ENCODE assay signal across 8 mouse cellular contexts in the genomic region with DNA sequence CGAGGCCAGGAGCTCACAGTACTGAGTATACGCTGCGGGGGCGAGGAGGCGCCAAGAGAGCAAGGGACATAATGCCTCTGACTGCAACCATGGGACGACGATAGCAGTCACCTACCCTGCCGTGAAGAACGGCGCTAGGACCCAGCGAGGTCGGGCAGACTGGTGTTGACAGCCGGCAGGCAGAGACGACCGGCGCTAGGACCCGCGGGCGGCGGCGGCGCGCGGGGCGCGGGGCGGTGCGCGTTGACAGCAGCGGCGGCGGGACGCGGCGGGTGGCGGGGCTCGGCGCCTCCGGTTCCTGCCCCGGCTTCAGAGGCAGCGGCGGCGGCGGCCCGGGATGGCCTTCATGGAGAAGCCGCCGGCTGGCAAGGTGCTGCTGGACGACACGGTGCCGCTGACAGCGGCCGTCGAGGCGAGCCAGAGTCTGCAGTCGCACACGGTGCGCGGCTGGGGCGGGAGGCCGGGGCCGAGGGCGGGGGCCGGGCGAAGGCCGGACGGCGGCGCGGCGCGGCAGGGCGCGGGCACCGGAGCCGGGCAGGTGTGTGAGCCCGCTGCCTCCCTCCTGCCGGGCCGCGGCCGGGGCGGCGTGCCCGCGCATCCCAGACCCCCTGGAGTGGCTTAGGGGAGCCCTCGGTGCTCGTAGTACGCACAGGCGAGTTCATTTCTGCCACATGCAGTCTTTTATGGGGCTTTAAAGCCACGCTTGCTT. TPM values are rescaled to one million over a fixed set of nuclear protein-coding genes. Genes with fewer than 3 reads are reported as not detected.
DNase-seq lines count a peak whose midpoint lies in the region; ATAC-seq and TF ChIP-seq lines count a peak whose summit lies in the region.

A gene (plus strand): TSS at position 234 of the 709 bp plus-strand sequence.

- DNase-seq in ES-CJ7 (ENCODE audit: low read depth, low spot score): peak; percentile 65
- DNase-seq in cerebellum, adult 11 months: peak; percentile 90
- peak; percentile 94 to 96 for DNase-seq in heart, postnatal 36 days
- peak; percentile 92 to 95 for DNase-seq in layer of hippocampus, adult 2 months (ENCODE audit: low spot score in 2 of 2)
- peak; percentile 94 for DNase-seq in lung, embryonic 14.5 days
- peak; percentile 96 for DNase-seq in thymus, adult 2 months

- TF ChIP-seq CTCF in layer of hippocampus, adult 2 months (conservative IDR thresholded peaks at IDR 0.05): no peak
- TF ChIP-seq CTCF in lung, embryonic 14.5 days (IDR thresholded peaks at IDR 0.05; ENCODE audit: low read depth): no peak
- TF ChIP-seq CTCF in olfactory bulb, adult 2 months (IDR thresholded peaks at IDR 0.05; ENCODE audit: insufficient read depth, low read depth, low read length): no peak
- TF ChIP-seq CTCF in thymus, adult 2 months (IDR thresholded peaks at IDR 0.05; ENCODE audit: borderline replicate concordance, control insufficient read depth, extremely low read depth, insufficient read depth, low read length, poor library complexity): peak; percentile 50; the same call in 1 of the 2 replicates

- intact Hi-C loops in heart, postnatal 36 days (cut with DNase I): loop anchor here (2.0 to 5.0 kb wide), 3 partner anchors 17 to 75 kb away; a partner anchor contains a TSS

- no peaks in the 10 kb centered on the region for H3K9me3 ChIP-seq in forebrain, embryonic 16.5 days (ENCODE audit: control insufficient read depth, low read length)
- no peaks in the 10 kb centered on the region for H3K9me3 ChIP-seq in lung, embryonic 14.5 days (ENCODE audit: low read depth, low read length)

- peak within 1 kb of the TSS; percentile 42; the same call in 1 of the 2 replicates for H3K27ac ChIP-seq in forebrain, embryonic 16.5 days (ENCODE audit: low read length)
- peak within 1 kb of the TSS; percentile 88 for H3K27ac ChIP-seq in layer of hippocampus, adult 2 months
- no peak within 1 kb of the TSS; the same call in 1 of the 2 replicates for H3K27ac ChIP-seq in lung, embryonic 14.5 days (ENCODE audit: low read depth)
- peak within 1 kb of the TSS; percentile 54 for H3K27ac ChIP-seq in olfactory bulb, adult 2 months (ENCODE audit: insufficient read depth, low read depth, low read length)
- H3K27ac ChIP-seq in thymus, adult 2 months (ENCODE audit: control insufficient read depth, insufficient read depth, low read length): no peak within 1 kb of the TSS

- peak; percentile 96 for ATAC-seq in forebrain, embryonic 16.5 days
- peak; percentile 88 for ATAC-seq in lung, embryonic 14.5 days (ENCODE audit: insufficient read depth)

- H3K27me3 ChIP-seq in forebrain, embryonic 16.5 days (replicated peaks; ENCODE audit: control insufficient read depth, insufficient read depth, low read length): no peaks in the 10 kb centered on the region
- no peaks in the 10 kb centered on the region for H3K27me3 ChIP-seq in lung, embryonic 14.5 days (ENCODE audit: insufficient read depth, low read length)
- no peaks in the 10 kb centered on the region for H3K27me3 ChIP-seq in thymus, adult 2 months (ENCODE audit: control insufficient read depth, insufficient read depth, low read length)

- peak within 1 kb of the TSS; percentile 69 for H3K4me3 ChIP-seq in forebrain, embryonic 16.5 days (replicated peaks; ENCODE audit: low read length)
- H3K4me3 ChIP-seq in layer of hippocampus, adult 2 months: peak within 1 kb of the TSS; percentile 70
- peak within 1 kb of the TSS; percentile 87 for H3K4me3 ChIP-seq in lung, embryonic 14.5 days (ENCODE audit: low read depth, low read length)
- peak within 1 kb of the TSS; percentile 98 for H3K4me3 ChIP-seq in olfactory bulb, adult 2 months (ENCODE audit: insufficient read depth, low read depth, low read length)
- peak within 1 kb of the TSS; percentile 71 for H3K4me3 ChIP-seq in thymus, adult 2 months (ENCODE audit: control insufficient read depth, insufficient read depth, low read length)

- TF ChIP-seq POLR2A in olfactory bulb, adult 2 months (IDR thresholded peaks at IDR 0.05; ENCODE audit: insufficient read depth, low read depth, low read length): peak; percentile 29; the same call in 1 of the 2 replicates
- no peak for TF ChIP-seq POLR2A in thymus, adult 2 months (IDR thresholded peaks at IDR 0.05; ENCODE audit: control insufficient read depth, extremely low read depth, insufficient read depth, low read length, poor library complexity)

- H3K36me3 ChIP-seq in forebrain, embryonic 16.5 days (ENCODE audit: control insufficient read depth, insufficient read depth): no peaks in the 10 kb centered on the region
- 0 out of 2 replicates have a peak, but pooled peaks cover 3% of the 10 kb centered on the region for H3K36me3 ChIP-seq in lung, embryonic 14.5 days (ENCODE audit: insufficient read depth)
- H3K36me3 ChIP-seq in thymus, adult 2 months (ENCODE audit: control insufficient read depth, insufficient read depth, low read length): no peaks in the 10 kb centered on the region

- WGBS in forebrain, embryonic 16.5 days: under 1% methylated on average over 60 of the region's 89 CpGs
- under 1% methylated on average over 82 of the region's 89 CpGs for WGBS in lung, embryonic 14.5 days
- WGBS in olfactory bulb, adult 2 months: 3% methylated on average over 89 of the region's 89 CpGs
- under 1% methylated on average over 89 of the region's 89 CpGs for WGBS in thymus, adult 2 months

- H3K4me2 ChIP-seq in forebrain, embryonic 16.5 days (ENCODE audit: low read length): peak within 1 kb of the TSS; percentile 48
- H3K4me2 ChIP-seq in lung, embryonic 14.5 days: peak within 1 kb of the TSS; percentile 74

- peaks cover 23% of the 10 kb centered on the region for H3K4me1 ChIP-seq in forebrain, embryonic 16.5 days (replicated peaks; ENCODE audit: control insufficient read depth, insufficient read depth, low read length)
- H3K4me1 ChIP-seq in lung, embryonic 14.5 days (ENCODE audit: insufficient read depth): peaks cover 9% of the 10 kb centered on the region
- H3K4me1 ChIP-seq in olfactory bulb, adult 2 months (ENCODE audit: control insufficient read depth, insufficient read depth, low read length): peaks cover 7% of the 10 kb centered on the region
- H3K4me1 ChIP-seq in thymus, adult 2 months (replicated peaks; ENCODE audit: control insufficient read depth, insufficient read depth, low read length): peaks cover 17% of the 10 kb centered on the region

- peak within 1 kb of the TSS; percentile 78 for H3K9ac ChIP-seq in forebrain, embryonic 16.5 days (replicated peaks; ENCODE audit: low read depth, low read length)
- H3K9ac ChIP-seq in lung, embryonic 14.5 days: peak within 1 kb of the TSS; percentile 68

RNA-seq across cellular contexts. Expression of the gene that starts here (rescaled TPM):
- 51.2 and 63.0 TPM in 2 replicates for polyA plus RNA-seq in forebrain, embryonic 16.5 days (2015; fragmentation: Nextera tagmentation; extraction: Ambion mirVana)
- 10 to 100 TPM; 25.2 to 27.3 TPM for total RNA-seq in heart, postnatal 36 days (2021)
- 10 to 100 TPM; 28.5 to 28.9 TPM for total RNA-seq in layer of hippocampus, adult 2 months (2021)
- polyA plus RNA-seq in lung, embryonic 14.5 days (2014; fragmentation: Nextera tagmentation; extraction: Ambion mirVana): 31.2 and 33.3 TPM in 2 replicates
- not detected in 2 replicates for polyA plus RNA-seq in olfactory bulb, adult 2 months (2012; ENCODE audit: insufficient read depth, insufficient read length, low replicate concordance, missing spikeins)
- polyA plus RNA-seq in thymus, adult 2 months (2012; rRNA removed): 25.1 and 28.7 TPM in 2 replicates

Comparison
In these comparisons a context has a peak if more than half of its experiments do, and no peak if none do; other contexts are left out.
1. RNA of the gene that starts here (polyA plus RNA-seq): 51.2 to 63.0 TPM in forebrain, embryonic 16.5 days, 31.2 to 33.3 TPM in lung, embryonic 14.5 days and 25.1 to 28.7 TPM in thymus, adult 2 months; not detected in olfactory bulb, adult 2 months; every median in the first group is over 10 times any median in the second.
2. H3K27ac ChIP-seq: peak in forebrain, embryonic 16.5 days (single experiment), layer of hippocampus, adult 2 months (single experiment) and olfactory bulb, adult 2 months (single experiment); none in lung, embryonic 14.5 days (single experiment) and thymus, adult 2 months (single experiment).
3. Peak in every context shown above with its lines, with median percentiles within 50 percentile points of each other: DNase-seq and H3K4me3 ChIP-seq.